Mouse (Mus musculus) left cerebral cortex, adult 2 months (tissue): ENCODE data around the gene Slc25a33. TPM values are rescaled to one million over a fixed set of nuclear protein-coding genes. Genes with fewer than 3 reads are reported as not detected.
"Not testable (repeated sequence)": the region's sequence is repeated elsewhere in the genome, so short reads cannot be mapped to it uniquely, and the experiment has no call there.

Experiments used
- DNase-seq, 2 experiments: peaks; one replicate each; pipeline ENCODE4 v3.0.0; 2021 to 2022; ENCODE audit warnings: low spot score in 2 of 2, mixed read lengths in 1 of 2; ENCODE audit errors: extremely low spot score in 1 of 2
- H3K27ac ChIP-seq: fragments of 200-600 bp; 2 replicates; pipeline ENCODE4 v1.8.1; 2022
- H3K4me3 ChIP-seq: fragments of 200-600 bp; 2 replicates; pipeline ENCODE4 v1.8.1; 2022
- CTCF ChIP-seq: fragments of 200-600 bp; IDR thresholded peaks from 2 replicates; pipeline ENCODE4 v1.8.1; 2022; ENCODE audit warnings: antibody characterized with exemption, mild to moderate bottlenecking, moderate library complexity
- intact Hi-C: fragments of 180-260 bp; cut with DNase I; formaldehyde crosslinking; loops from one replicate; pipeline ENCODE4 v1.15.1; 2025
- long read RNA-seq, 2 experiments: library from polyadenylated mRNA; stranded (forward); transcript quantifications; one replicate each; pipeline ENCODE4 v2.0.0; 2021; ENCODE audit warnings: borderline mapping rate in 2 of 2
- total RNA-seq, 2 experiments: library from RNA; stranded (reverse); gene quantifications; 2 replicates each; pipeline ENCODE4 v1.2.3; 2021

Gene Slc25a33
- 10 to 100 TPM; 25.9 to 30.2 TPM for total RNA-seq
- long read RNA-seq, experiment 1, transcript Slc25a33-201 (7 exons, 1,887 nt), result major isoform, 36 of 38 reads
- long read RNA-seq, experiment 1, partial matches to known transcripts, result 1 of 38 reads
- long read RNA-seq, experiment 1, other reads (novel, unspliced or antisense), result 1 of 38 reads
- long read RNA-seq, experiment 2, transcript Slc25a33-201 (7 exons, 1,887 nt), result major isoform, 36 of 37 reads
- long read RNA-seq, experiment 2, partial matches to known transcripts, result 0 of 37 reads
- long read RNA-seq, experiment 2, other reads (novel, unspliced or antisense), result 1 of 37 reads

- DNase-seq, result peak; percentile 98
- intact Hi-C loops, result loop anchor here (1.0 kb wide), 1 partner anchor 18 kb away; no protein-coding TSS in a partner anchor
- Histone ChIP-seq H3K4me3 (peak within 1 kb of the TSS; percentile 90), H3K27ac (peak within 1 kb of the TSS; percentile 91)
- no peak for TF ChIP-seq CTCF
Measured at GRCm38 (mm10) chr4:149774094-149774470, at the start of gene Slc25a33. Gene Slc25a33, minus strand, starts transcription at chr4:149774277.

GRCm38 (mm10) chr4:149822586-149823196 lies 48.6 kb upstream of the Slc25a33 start:
- Histone ChIP-seq H3K27ac (no peak overlapping the region), H3K4me3 (no peak overlapping the region)
- no peak for DNase-seq
- no peak for TF ChIP-seq CTCF
- intact Hi-C loops, result no loop called here

GRCm38 (mm10) chr4:149822126-149822525 lies 48.0 kb upstream of the Slc25a33 start:
- intact Hi-C loops, result no loop called here
- no peak for DNase-seq
- Histone ChIP-seq H3K4me3 (no peak overlapping the region), H3K27ac (no peak overlapping the region)
- no peak for TF ChIP-seq CTCF

GRCm38 (mm10) chr4:149820569-149820968 lies 46.5 kb upstream of the Slc25a33 start:
- intact Hi-C loops, result no loop called here
- no peak for DNase-seq
- no peak for TF ChIP-seq CTCF
- no peak overlapping the region for H3K27ac ChIP-seq
- no peak overlapping the region for H3K4me3 ChIP-seq

GRCm38 (mm10) chr4:149819195-149819594 lies 45.1 kb upstream of the Slc25a33 start:
- intact Hi-C loops, result no loop called here
- no peak for DNase-seq
- Histone ChIP-seq H3K27ac (no peak overlapping the region), H3K4me3 (no peak overlapping the region)
- no peak for TF ChIP-seq CTCF

GRCm38 (mm10) chr4:149816598-149816997 lies 42.5 kb upstream of the Slc25a33 start:
- Histone ChIP-seq H3K27ac (no peak overlapping the region), H3K4me3 (no peak overlapping the region)
- intact Hi-C loops, result no loop called here
- no peak for TF ChIP-seq CTCF
- no peak for DNase-seq

GRCm38 (mm10) chr4:149815586-149815985 lies 41.5 kb upstream of the Slc25a33 start:
- no peak for DNase-seq
- intact Hi-C loops, result no loop called here
- Histone ChIP-seq H3K4me3 (no peak overlapping the region), H3K27ac (no peak overlapping the region)
- no peak for TF ChIP-seq CTCF

GRCm38 (mm10) chr4:149813409-149814184 lies 39.5 kb upstream of the Slc25a33 start:
- H3K27ac ChIP-seq, result no peak overlapping the region
- TF ChIP-seq CTCF, result no peak
- no peak overlapping the region for H3K4me3 ChIP-seq
- intact Hi-C loops, result no loop called here
- DNase-seq, result no peak

GRCm38 (mm10) chr4:149810372-149810771 lies 36.3 kb upstream of the Slc25a33 start:
- peak; percentile 41 to 47 for DNase-seq
- H3K4me3 ChIP-seq, H3K27ac ChIP-seq, intact Hi-C loops: not testable (repeated sequence)

GRCm38 (mm10) chr4:149808584-149809227 lies 34.6 kb upstream of the Slc25a33 start:
- Histone ChIP-seq H3K4me3 (no peak overlapping the region), H3K27ac (no peak overlapping the region)
- DNase-seq, result no peak
- intact Hi-C loops, result loop anchor here (5.0 kb wide), 1 partner anchor 219 kb away; no protein-coding TSS in a partner anchor
- TF ChIP-seq CTCF, result no peak

- TF ChIP-seq CTCF, result no peak
- Histone ChIP-seq H3K27ac (no peak overlapping the region), H3K4me3 (no peak overlapping the region)
- intact Hi-C loops, result loop anchor here (5.0 kb wide), 1 partner anchor 219 kb away; no protein-coding TSS in a partner anchor
- DNase-seq, result no peak
Measured at GRCm38 (mm10) chr4:149808060-149808567, 34.0 kb upstream of the Slc25a33 start.
